Comparison of ENCODE assay signal across 13 mouse cellular contexts in the genomic region with DNA sequence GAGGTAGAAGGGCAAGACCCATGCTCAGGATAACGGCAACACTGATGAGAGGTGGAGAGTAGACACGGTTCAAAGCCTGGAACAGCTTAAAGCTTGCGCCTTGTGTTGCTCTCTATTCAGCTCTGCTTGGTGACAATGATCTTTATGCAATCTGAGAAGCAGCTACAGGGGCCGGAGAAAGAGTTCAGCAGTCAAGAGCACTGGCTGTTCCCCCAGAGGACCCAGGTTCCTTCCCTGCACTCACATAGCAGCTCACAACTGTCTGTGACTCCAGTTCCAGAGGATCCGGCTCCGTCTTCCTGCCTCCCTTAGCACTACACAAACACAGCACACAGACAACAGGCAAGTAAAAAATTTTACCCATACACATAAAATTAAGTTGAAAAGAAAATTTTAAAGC.
"Had no signal": no experiment of that assay in that cellular context is flagged by ENCODE, and none has a peak within 500 bp of the region (broad histone marks: within the 10 kb centered on the region; RNA-seq: fewer than 3 reads in every experiment).

No protein-coding gene starts in this region.

- H3K4me1 ChIP-seq: midbrain, embryonic 13.5 days; midbrain, embryonic 15.5 days had no signal

- DNase-seq: liver, postnatal 0 days; lung, adult 2 months; lung, postnatal 14 days; lung, postnatal 36 days; right cerebral cortex, postnatal 14 days; spleen, adult 18-20 months; thymus, adult 18-20 months; thymus, postnatal 14 days had no signal

- H3K27ac ChIP-seq: lung, embryonic 15.5 days; macrophage; midbrain, embryonic 13.5 days; midbrain, embryonic 15.5 days; neural tube, embryonic 12.5 days had no signal

- H3K4me3 ChIP-seq: lung, embryonic 15.5 days; midbrain, embryonic 13.5 days; midbrain, embryonic 15.5 days; neural tube, embryonic 12.5 days had no signal
